Mouse (Mus musculus) brain, embryonic 14.5 days (tissue): Measurements from ENCODE around the gene Prdm8.

Experiments
- CTCF ChIP-seq: fragments of 200-500 bp; IDR thresholded peaks from 2 replicates; pipeline ENCODE4 v1.5.1; 2012; ENCODE audit warnings: inconsistent platforms, mild to moderate bottlenecking, moderate library complexity, borderline replicate concordance; ENCODE audit not compliant: insufficient read depth, insufficient read length; ENCODE audit errors: extremely low read depth
- POLR2A ChIP-seq: fragments of 200-500 bp; IDR thresholded peaks from 2 replicates; pipeline ENCODE4 v1.6.1; 2012; ENCODE audit warnings: mild to moderate bottlenecking, inconsistent platforms, borderline replicate concordance; ENCODE audit not compliant: poor library complexity, insufficient read depth, insufficient read length, severe bottlenecking; ENCODE audit errors: extremely low read depth

GRCm38 (mm10) chr5:98185806-98186751 is 19.1 kb downstream of the Prdm8 start:
- TF ChIP-seq CTCF = no peak
- no peak for TF ChIP-seq POLR2A
